Comparison of ENCODE assay signal across 8 mouse cellular contexts in genomic region chr10:128082477-128082808, GRCm38 (mm10). TPM values are rescaled to one million over a fixed set of nuclear protein-coding genes. Genes with fewer than 3 reads are reported as not detected.
DNase-seq lines count a peak whose midpoint lies in the region; ATAC-seq lines count a peak whose summit lies in the region.

No protein-coding gene starts in this region.

- 11% methylated on average over 9 of the region's 9 CpGs for WGBS in heart, embryonic 10.5 days
- 18% methylated on average over 9 of the region's 9 CpGs for WGBS in forebrain, embryonic 11.5 days
- 2% methylated on average over 9 of the region's 9 CpGs for WGBS in liver, embryonic 13.5 days (ENCODE audit: insufficient replicate concordance)

- peak overlapping the region; percentile 100 for H3K27ac ChIP-seq in heart, embryonic 10.5 days
- no peak overlapping the region for H3K27ac ChIP-seq in forebrain, embryonic 11.5 days (ENCODE audit: low read depth, low read length)
- H3K27ac ChIP-seq in liver, embryonic 13.5 days = peak overlapping the region; percentile 83

- peak overlapping the region; percentile 98 for H3K4me3 ChIP-seq in heart, embryonic 10.5 days
- H3K4me3 ChIP-seq in forebrain, embryonic 11.5 days (ENCODE audit: low read depth, low read length) = peak overlapping the region; percentile 97
- H3K4me3 ChIP-seq in liver, embryonic 13.5 days (replicated peaks) = peak overlapping the region; percentile 68

- intact Hi-C loops in heart, postnatal 14 days (cut with DNase I) = loop anchor here (2.0 kb wide), 1 partner anchor 46 kb away; no protein-coding TSS in a partner anchor
- intact Hi-C loops in left cerebral cortex, postnatal 25 days (cut with DNase I) = loop anchor here (2.0 kb wide), 1 partner anchor 24 kb away; the partner anchor contains the start of gene Ptges3

- no peaks in the 10 kb centered on the region for H3K27me3 ChIP-seq in heart, embryonic 10.5 days (ENCODE audit: insufficient read depth, poor library complexity, severe bottlenecking)
- no peaks in the 10 kb centered on the region for H3K27me3 ChIP-seq in forebrain, embryonic 11.5 days (ENCODE audit: control insufficient read depth, insufficient read depth, low read length)
- H3K27me3 ChIP-seq in liver, embryonic 13.5 days = no peaks in the 10 kb centered on the region

- no peaks in the 10 kb centered on the region for H3K9me3 ChIP-seq in heart, embryonic 10.5 days
- H3K9me3 ChIP-seq in forebrain, embryonic 11.5 days (ENCODE audit: control insufficient read depth, low read length) = no peaks in the 10 kb centered on the region
- no peaks in the 10 kb centered on the region for H3K9me3 ChIP-seq in liver, embryonic 13.5 days (replicated peaks)

- H3K9ac ChIP-seq in forebrain, embryonic 11.5 days (ENCODE audit: low read length) = peak overlapping the region; percentile 67
- H3K9ac ChIP-seq in liver, embryonic 13.5 days = peak overlapping the region; percentile 83

- no peak for DNase-seq in heart, embryonic 10.5 days (ENCODE audit: low spot score)
- DNase-seq in heart, postnatal 14 days = no peak
- peak; percentile 24 for DNase-seq in CD4-positive helper T cell, adult 2 months (ENCODE audit: low read depth, low spot score)
- no peak for DNase-seq in forebrain, embryonic 11.5 days (ENCODE audit: low spot score)
- DNase-seq in liver, embryonic 13.5 days = no peak
- no peak for DNase-seq in ovary, postnatal 36 days (ENCODE audit: low spot score)
- no peak for DNase-seq in left cerebral cortex, postnatal 25 days (ENCODE audit: low spot score in 2 of 2)

- peak overlapping the region; percentile 73 for H3K4me2 ChIP-seq in forebrain, embryonic 11.5 days (ENCODE audit: low read depth, low read length, severe bottlenecking)
- H3K4me2 ChIP-seq in liver, embryonic 13.5 days = peak overlapping the region; percentile 90

- peaks cover 45% of the 10 kb centered on the region for H3K36me3 ChIP-seq in heart, embryonic 10.5 days
- peaks cover 11% of the 10 kb centered on the region for H3K36me3 ChIP-seq in forebrain, embryonic 11.5 days (ENCODE audit: control insufficient read depth, insufficient read depth, low read length)
- peaks cover 41% of the 10 kb centered on the region for H3K36me3 ChIP-seq in liver, embryonic 13.5 days

- no peak for ATAC-seq in forebrain, embryonic 11.5 days (replicated peaks; ENCODE audit: low FRiP score)
- no peak for ATAC-seq in liver, embryonic 13.5 days (ENCODE audit: low read depth)
- no peak for ATAC-seq in granulocyte monocyte progenitor cell, adult 5-6 weeks (replicated peaks; ENCODE audit: poor library complexity, severe bottlenecking)

- H3K4me1 ChIP-seq in heart, embryonic 10.5 days = peaks cover 14% of the 10 kb centered on the region; the same call in 1 of the 2 replicates
- peaks cover 3% of the 10 kb centered on the region; the same call in 1 of the 2 replicates for H3K4me1 ChIP-seq in forebrain, embryonic 11.5 days (replicated peaks; ENCODE audit: control insufficient read depth, insufficient read depth, low read length)
- H3K4me1 ChIP-seq in liver, embryonic 13.5 days (replicated peaks) = peaks cover 37% of the 10 kb centered on the region

RNA-seq across cellular contexts. Expression of gene Atp5b, which starts 0.6 kb away (rescaled TPM):
- polyA plus RNA-seq in heart, embryonic 10.5 days (2016; fragmentation: Nextera tagmentation; extraction: Ambion mirVana) = 3,536 and 4,735 TPM in 2 replicates
- 1,000 to 10,000 TPM; 8,344 to 8,412 TPM for total RNA-seq in heart, postnatal 14 days (2021)
- 2,200 and 2,324 TPM in 2 replicates for polyA plus RNA-seq in forebrain, embryonic 11.5 days (2014; fragmentation: Nextera tagmentation; extraction: Ambion mirVana)
- 2,036 and 2,215 TPM in 2 replicates for polyA plus RNA-seq in liver, embryonic 13.5 days (2015; fragmentation: Nextera tagmentation; extraction: Ambion mirVana)
- total RNA-seq in granulocyte monocyte progenitor cell, adult 5-6 weeks (2014; fragmentation: Nextera tagmentation) = 1,867 and 2,007 TPM in 2 replicates
- 1,997 and 2,300 TPM in 2 replicates for total RNA-seq in granulocyte monocyte progenitor cell, adult 5-6 weeks (2017)
- 1,000 to 10,000 TPM; 1,709 to 1,721 TPM for total RNA-seq in left cerebral cortex, postnatal 25 days (2021)

RNA-seq across cellular contexts. Expression of gene Baz2a, which starts 8.9 kb away (rescaled TPM):
- 10.1 and 12.0 TPM in 2 replicates for polyA plus RNA-seq in heart, embryonic 10.5 days (2016; fragmentation: Nextera tagmentation; extraction: Ambion mirVana)
- 10 to 100 TPM; 27.2 to 27.4 TPM for total RNA-seq in heart, postnatal 14 days (2021)
- polyA plus RNA-seq in forebrain, embryonic 11.5 days (2014; fragmentation: Nextera tagmentation; extraction: Ambion mirVana) = 20.9 and 21.9 TPM in 2 replicates
- polyA plus RNA-seq in liver, embryonic 13.5 days (2015; fragmentation: Nextera tagmentation; extraction: Ambion mirVana) = 5.8 and 6.7 TPM in 2 replicates
- total RNA-seq in granulocyte monocyte progenitor cell, adult 5-6 weeks (2014; fragmentation: Nextera tagmentation) = 54.8 and 64.2 TPM in 2 replicates
- 15.0 and 17.2 TPM in 2 replicates for total RNA-seq in granulocyte monocyte progenitor cell, adult 5-6 weeks (2017)
- total RNA-seq in left cerebral cortex, postnatal 25 days (2021) = 10 to 100 TPM; 34.3 to 38.4 TPM

RNA-seq across cellular contexts. Expression of gene Ptges3, which starts 23.7 kb away (rescaled TPM):
- polyA plus RNA-seq in heart, embryonic 10.5 days (2016; fragmentation: Nextera tagmentation; extraction: Ambion mirVana) = 403 and 465 TPM in 2 replicates
- total RNA-seq in heart, postnatal 14 days (2021) = 10 to 100 TPM; 71.7 to 80.0 TPM
- 638 and 692 TPM in 2 replicates for polyA plus RNA-seq in forebrain, embryonic 11.5 days (2014; fragmentation: Nextera tagmentation; extraction: Ambion mirVana)
- polyA plus RNA-seq in liver, embryonic 13.5 days (2015; fragmentation: Nextera tagmentation; extraction: Ambion mirVana) = 380 and 439 TPM in 2 replicates
- total RNA-seq in granulocyte monocyte progenitor cell, adult 5-6 weeks (2014; fragmentation: Nextera tagmentation) = 204 and 218 TPM in 2 replicates
- 321 and 371 TPM in 2 replicates for total RNA-seq in granulocyte monocyte progenitor cell, adult 5-6 weeks (2017)
- total RNA-seq in left cerebral cortex, postnatal 25 days (2021) = 100 to 1,000 TPM; 127 to 132 TPM

RNA-seq across cellular contexts. Expression of gene Naca, which starts 47.1 kb away (rescaled TPM):
- 639 and 790 TPM in 2 replicates for polyA plus RNA-seq in heart, embryonic 10.5 days (2016; fragmentation: Nextera tagmentation; extraction: Ambion mirVana)
- 100 to 1,000 TPM; 510 TPM for total RNA-seq in heart, postnatal 14 days (2021)
- 855 and 939 TPM in 2 replicates for polyA plus RNA-seq in forebrain, embryonic 11.5 days (2014; fragmentation: Nextera tagmentation; extraction: Ambion mirVana)
- polyA plus RNA-seq in liver, embryonic 13.5 days (2015; fragmentation: Nextera tagmentation; extraction: Ambion mirVana) = 599 and 646 TPM in 2 replicates
- 1,470 and 1,497 TPM in 2 replicates for total RNA-seq in granulocyte monocyte progenitor cell, adult 5-6 weeks (2014; fragmentation: Nextera tagmentation)
- total RNA-seq in granulocyte monocyte progenitor cell, adult 5-6 weeks (2017) = 2,024 and 2,260 TPM in 2 replicates
- 100 to 1,000 TPM; 308 to 327 TPM for total RNA-seq in left cerebral cortex, postnatal 25 days (2021)
